8 mouse cellular contexts compared by ENCODE assay signal in the genomic region with DNA sequence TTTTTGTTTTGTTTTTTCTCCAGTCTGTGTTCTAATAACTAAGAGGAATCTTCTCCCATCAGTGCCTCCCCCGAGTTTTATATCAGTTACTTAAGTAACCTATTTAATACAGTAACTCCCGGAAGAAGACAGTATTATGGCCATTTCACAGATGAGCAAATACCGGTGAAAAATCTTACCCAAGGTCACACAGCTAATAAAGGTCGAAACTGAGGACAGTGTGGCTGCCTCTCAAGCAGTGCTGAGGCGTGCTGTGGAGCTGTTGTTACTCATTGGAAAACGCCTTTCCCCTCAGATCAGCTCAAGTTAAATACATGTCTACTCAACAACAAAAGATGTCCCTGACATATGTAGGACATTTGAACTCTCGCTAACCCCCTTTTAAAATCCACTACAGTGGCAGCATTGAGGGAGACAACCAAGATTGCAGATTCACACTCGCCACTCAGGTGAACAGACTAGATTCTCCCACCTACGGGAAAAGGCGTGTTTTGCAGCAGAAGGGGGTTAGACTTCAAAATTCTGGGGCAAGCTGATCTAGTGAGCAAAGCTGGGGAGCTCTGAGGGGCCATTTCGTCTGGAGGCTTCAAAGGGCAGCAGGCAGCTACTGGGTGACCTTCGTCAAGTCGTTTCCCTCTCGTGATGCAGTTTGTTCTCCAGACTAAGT. TPM values are rescaled to one million over a fixed set of nuclear protein-coding genes. Genes with fewer than 3 reads are reported as not detected.
DNase-seq lines count a peak whose midpoint lies in the region; ATAC-seq and TF ChIP-seq lines count a peak whose summit lies in the region.

No protein-coding gene starts in this region.

- peak overlapping the region; percentile 25; the same call in 1 of the 2 replicates for H3K27ac ChIP-seq in embryonic facial prominence, embryonic 11.5 days (replicated peaks; ENCODE audit: low read depth, low read length)
- peak overlapping the region; percentile 94 for H3K27ac ChIP-seq in hindbrain, postnatal 0 days
- H3K27ac ChIP-seq in midbrain, postnatal 0 days (ENCODE audit: low read depth, low read length) = peak overlapping the region; percentile 87

- H3K9me3 ChIP-seq in megakaryocyte, embryonic 14.5 days = no peaks in the 10 kb centered on the region
- H3K9me3 ChIP-seq in embryonic facial prominence, embryonic 11.5 days (replicated peaks; ENCODE audit: control insufficient read depth, low read length) = no peaks in the 10 kb centered on the region
- no peaks in the 10 kb centered on the region for H3K9me3 ChIP-seq in hindbrain, postnatal 0 days (ENCODE audit: low read length)
- H3K9me3 ChIP-seq in midbrain, postnatal 0 days (ENCODE audit: low read length) = no peaks in the 10 kb centered on the region

- peak overlapping the region; percentile 91 for H3K9ac ChIP-seq in embryonic facial prominence, embryonic 11.5 days (replicated peaks; ENCODE audit: low read length)
- H3K9ac ChIP-seq in hindbrain, postnatal 0 days (replicated peaks; ENCODE audit: low read length) = peak overlapping the region; percentile 89
- peak overlapping the region; percentile 94 for H3K9ac ChIP-seq in midbrain, postnatal 0 days (replicated peaks; ENCODE audit: low read length, poor library complexity, severe bottlenecking)

- no peak for DNase-seq in embryonic facial prominence, embryonic 11.5 days (ENCODE audit: low spot score)
- no peak for DNase-seq in hindbrain, postnatal 0 days (ENCODE audit: low spot score)
- DNase-seq in midbrain, postnatal 0 days (ENCODE audit: low spot score) = no peak
- DNase-seq in right cerebral cortex, postnatal 14 days = no peak
- DNase-seq in cerebellum, adult 9-10 months = no peak
- no peak for DNase-seq in layer of hippocampus, adult 9-11 months

- no peaks in the 10 kb centered on the region for H3K27me3 ChIP-seq in megakaryocyte, embryonic 14.5 days (replicated peaks)
- H3K27me3 ChIP-seq in embryonic facial prominence, embryonic 11.5 days (ENCODE audit: control insufficient read depth, insufficient read depth, low read length) = no peaks in the 10 kb centered on the region
- no peaks in the 10 kb centered on the region for H3K27me3 ChIP-seq in hindbrain, postnatal 0 days (ENCODE audit: insufficient read depth, low read length)
- no peaks in the 10 kb centered on the region for H3K27me3 ChIP-seq in midbrain, postnatal 0 days (ENCODE audit: insufficient read depth, low read length)

- peaks cover 36% of the 10 kb centered on the region for H3K36me3 ChIP-seq in megakaryocyte, embryonic 14.5 days (replicated peaks; ENCODE audit: low read length)
- H3K36me3 ChIP-seq in embryonic facial prominence, embryonic 11.5 days (replicated peaks; ENCODE audit: control insufficient read depth, insufficient read depth, low read depth, low read length) = peaks cover 5% of the 10 kb centered on the region
- H3K36me3 ChIP-seq in hindbrain, postnatal 0 days (ENCODE audit: insufficient read depth, low read length) = peaks cover 25% of the 10 kb centered on the region
- H3K36me3 ChIP-seq in midbrain, postnatal 0 days (ENCODE audit: insufficient read depth, low read length) = peaks cover 23% of the 10 kb centered on the region

- H3K4me3 ChIP-seq in megakaryocyte, embryonic 14.5 days (replicated peaks) = peak overlapping the region; percentile 99
- H3K4me3 ChIP-seq in embryonic facial prominence, embryonic 11.5 days (ENCODE audit: low read depth, low read length) = peak overlapping the region; percentile 87
- H3K4me3 ChIP-seq in hindbrain, postnatal 0 days (ENCODE audit: low read length) = peak overlapping the region; percentile 99
- peak overlapping the region; percentile 78 for H3K4me3 ChIP-seq in midbrain, postnatal 0 days (ENCODE audit: low read depth, low read length)

- no peak for ATAC-seq in megakaryocyte, adult 5-6 weeks (ENCODE audit: poor library complexity, severe bottlenecking)
- ATAC-seq in embryonic facial prominence, embryonic 11.5 days (replicated peaks; ENCODE audit: insufficient number of reproducible peaks, low FRiP score, low TSS enrichment, low read depth) = no peak
- no peak for ATAC-seq in hindbrain, postnatal 0 days
- no peak for ATAC-seq in midbrain, postnatal 0 days (ENCODE audit: low FRiP score)

- peak overlapping the region; percentile 66 for H3K4me2 ChIP-seq in embryonic facial prominence, embryonic 11.5 days (ENCODE audit: low read depth, low read length)
- peak overlapping the region; percentile 72 for H3K4me2 ChIP-seq in hindbrain, postnatal 0 days (ENCODE audit: low read depth, low read length)
- H3K4me2 ChIP-seq in midbrain, postnatal 0 days (ENCODE audit: low read depth, low read length, poor library complexity, severe bottlenecking) = peak overlapping the region; percentile 72

- no peak for TF ChIP-seq CTCF in hindbrain, postnatal 0 days (IDR thresholded peaks at IDR 0.05; ENCODE audit: low read depth)
- TF ChIP-seq CTCF in midbrain, postnatal 0 days (IDR thresholded peaks at IDR 0.05) = no peak

- peaks cover 72% of the 10 kb centered on the region for H3K4me1 ChIP-seq in megakaryocyte, embryonic 14.5 days
- no peaks in the 10 kb centered on the region; the same call in 1 of the 2 replicates for H3K4me1 ChIP-seq in embryonic facial prominence, embryonic 11.5 days (ENCODE audit: control insufficient read depth, insufficient read depth, low read length)
- peaks cover 9% of the 10 kb centered on the region; the same call in 1 of the 2 replicates for H3K4me1 ChIP-seq in hindbrain, postnatal 0 days (ENCODE audit: insufficient read depth, low read length)
- H3K4me1 ChIP-seq in midbrain, postnatal 0 days (ENCODE audit: insufficient read depth, low read length) = peaks cover 6% of the 10 kb centered on the region; the same call in 1 of the 2 replicates

- WGBS in embryonic facial prominence, embryonic 11.5 days = 28% methylated on average over 14 of the region's 14 CpGs
- WGBS in hindbrain, postnatal 0 days = 30% methylated on average over 14 of the region's 14 CpGs
- 32% methylated on average over 14 of the region's 14 CpGs for WGBS in midbrain, postnatal 0 days

RNA-seq across cellular contexts. Expression of a gene that starts 0.9 kb away (rescaled TPM):
- polyA plus RNA-seq in megakaryocyte, embryonic 14.5 days (2012; ENCODE audit: insufficient read depth, low replicate concordance) = 274 and 631 TPM in 2 replicates
- total RNA-seq in megakaryocyte, adult 5-6 weeks (2015) = 254 and 294 TPM in 2 replicates
- total RNA-seq in megakaryocyte, adult 5-6 weeks (2017) = 138 and 158 TPM in 2 replicates
- 271 and 281 TPM in 2 replicates for polyA plus RNA-seq in embryonic facial prominence, embryonic 11.5 days (2014; fragmentation: Nextera tagmentation; extraction: Ambion mirVana)
- total RNA-seq in hindbrain, postnatal 0 days (2014; rRNA removed) = 194 and 224 TPM in 2 replicates
- 511 and 516 TPM in 2 replicates for polyA plus RNA-seq in hindbrain, postnatal 0 days (2015; fragmentation: Nextera tagmentation; extraction: Ambion mirVana)
- total RNA-seq in midbrain, postnatal 0 days (2014; rRNA removed) = 241 and 287 TPM in 2 replicates
- polyA plus RNA-seq in midbrain, postnatal 0 days (2015; fragmentation: Nextera tagmentation; extraction: Ambion mirVana) = 481 and 482 TPM in 2 replicates

RNA-seq across cellular contexts. Expression of a gene that starts 14.5 kb away (rescaled TPM):
- polyA plus RNA-seq in megakaryocyte, embryonic 14.5 days (2012; ENCODE audit: insufficient read depth, low replicate concordance) = 118 and 198 TPM in 2 replicates
- total RNA-seq in megakaryocyte, adult 5-6 weeks (2015) = 226 and 229 TPM in 2 replicates
- total RNA-seq in megakaryocyte, adult 5-6 weeks (2017) = 123 and 170 TPM in 2 replicates
- 214 and 227 TPM in 2 replicates for polyA plus RNA-seq in embryonic facial prominence, embryonic 11.5 days (2014; fragmentation: Nextera tagmentation; extraction: Ambion mirVana)
- 288 and 293 TPM in 2 replicates for total RNA-seq in hindbrain, postnatal 0 days (2014; rRNA removed)
- polyA plus RNA-seq in hindbrain, postnatal 0 days (2015; fragmentation: Nextera tagmentation; extraction: Ambion mirVana) = 392 and 401 TPM in 2 replicates
- total RNA-seq in midbrain, postnatal 0 days (2014; rRNA removed) = 186 and 226 TPM in 2 replicates
- polyA plus RNA-seq in midbrain, postnatal 0 days (2015; fragmentation: Nextera tagmentation; extraction: Ambion mirVana) = 352 and 383 TPM in 2 replicates

RNA-seq across cellular contexts. Expression of a gene that starts 14.5 kb away (rescaled TPM):
- polyA plus RNA-seq in megakaryocyte, embryonic 14.5 days (2012; ENCODE audit: insufficient read depth, low replicate concordance) = 1.2 and 5.5 TPM in 2 replicates
- total RNA-seq in megakaryocyte, adult 5-6 weeks (2015) = 2.4 and 2.7 TPM in 2 replicates
- 3.5 and 3.7 TPM in 2 replicates for total RNA-seq in megakaryocyte, adult 5-6 weeks (2017)
- polyA plus RNA-seq in embryonic facial prominence, embryonic 11.5 days (2014; fragmentation: Nextera tagmentation; extraction: Ambion mirVana) = 3.6 and 3.7 TPM in 2 replicates
- 0.93 and 1.2 TPM in 2 replicates for total RNA-seq in hindbrain, postnatal 0 days (2014; rRNA removed)
- 1.3 and 1.4 TPM in 2 replicates for polyA plus RNA-seq in hindbrain, postnatal 0 days (2015; fragmentation: Nextera tagmentation; extraction: Ambion mirVana)
- 0.28 and 1.5 TPM in 2 replicates for total RNA-seq in midbrain, postnatal 0 days (2014; rRNA removed)
- polyA plus RNA-seq in midbrain, postnatal 0 days (2015; fragmentation: Nextera tagmentation; extraction: Ambion mirVana) = 0.82 and 0.88 TPM in 2 replicates

RNA-seq across cellular contexts. Expression of a gene that starts 14.5 kb away (rescaled TPM):
- polyA plus RNA-seq in megakaryocyte, embryonic 14.5 days (2012; ENCODE audit: insufficient read depth, low replicate concordance) = 280 and 641 TPM in 2 replicates
- 159 and 162 TPM in 2 replicates for total RNA-seq in megakaryocyte, adult 5-6 weeks (2015)
- total RNA-seq in megakaryocyte, adult 5-6 weeks (2017) = 145 and 160 TPM in 2 replicates
- polyA plus RNA-seq in embryonic facial prominence, embryonic 11.5 days (2014; fragmentation: Nextera tagmentation; extraction: Ambion mirVana) = 26.9 and 30.6 TPM in 2 replicates
- total RNA-seq in hindbrain, postnatal 0 days (2014; rRNA removed) = 41.6 and 51.1 TPM in 2 replicates
- 36.9 and 37.2 TPM in 2 replicates for polyA plus RNA-seq in hindbrain, postnatal 0 days (2015; fragmentation: Nextera tagmentation; extraction: Ambion mirVana)
- total RNA-seq in midbrain, postnatal 0 days (2014; rRNA removed) = 36.6 and 38.0 TPM in 2 replicates
- 25.0 and 30.8 TPM in 2 replicates for polyA plus RNA-seq in midbrain, postnatal 0 days (2015; fragmentation: Nextera tagmentation; extraction: Ambion mirVana)

RNA-seq across cellular contexts. Expression of a gene that starts 26.8 kb away (rescaled TPM):
- polyA plus RNA-seq in megakaryocyte, embryonic 14.5 days (2012; ENCODE audit: insufficient read depth, low replicate concordance) = 0.13 TPM in 1 of 2 replicates, not detected in the other
- 0.39 TPM in 1 of 2 replicates, not detected in the other for total RNA-seq in megakaryocyte, adult 5-6 weeks (2015)
- total RNA-seq in megakaryocyte, adult 5-6 weeks (2017) = 0.37 TPM in 1 of 2 replicates, not detected in the other
- polyA plus RNA-seq in embryonic facial prominence, embryonic 11.5 days (2014; fragmentation: Nextera tagmentation; extraction: Ambion mirVana) = 1.4 and 2.2 TPM in 2 replicates
- total RNA-seq in hindbrain, postnatal 0 days (2014; rRNA removed) = 3.6 and 6.1 TPM in 2 replicates
- polyA plus RNA-seq in hindbrain, postnatal 0 days (2015; fragmentation: Nextera tagmentation; extraction: Ambion mirVana) = 3.7 and 5.1 TPM in 2 replicates
- 1.6 and 2.4 TPM in 2 replicates for total RNA-seq in midbrain, postnatal 0 days (2014; rRNA removed)
- polyA plus RNA-seq in midbrain, postnatal 0 days (2015; fragmentation: Nextera tagmentation; extraction: Ambion mirVana) = 1.7 and 2.2 TPM in 2 replicates

Comparison
In these comparisons a context has a peak if more than half of its experiments do, and no peak if none do; other contexts are left out.
1. H3K27ac ChIP-seq: peak in every context shown above with its lines; median percentile 94 in hindbrain, postnatal 0 days; 87 in midbrain, postnatal 0 days; 25 in embryonic facial prominence, embryonic 11.5 days.